Mouse (Mus musculus) ZHBTc4 (cell line): ENCODE results near the gene Hspb6.

Experiments used
- DNase-seq: peaks from one replicate; pipeline ENCODE4 v3.0.0-alpha.2; 2011; ENCODE audit warnings: low read depth, low spot score

The Hspb6 gene

DNA sequence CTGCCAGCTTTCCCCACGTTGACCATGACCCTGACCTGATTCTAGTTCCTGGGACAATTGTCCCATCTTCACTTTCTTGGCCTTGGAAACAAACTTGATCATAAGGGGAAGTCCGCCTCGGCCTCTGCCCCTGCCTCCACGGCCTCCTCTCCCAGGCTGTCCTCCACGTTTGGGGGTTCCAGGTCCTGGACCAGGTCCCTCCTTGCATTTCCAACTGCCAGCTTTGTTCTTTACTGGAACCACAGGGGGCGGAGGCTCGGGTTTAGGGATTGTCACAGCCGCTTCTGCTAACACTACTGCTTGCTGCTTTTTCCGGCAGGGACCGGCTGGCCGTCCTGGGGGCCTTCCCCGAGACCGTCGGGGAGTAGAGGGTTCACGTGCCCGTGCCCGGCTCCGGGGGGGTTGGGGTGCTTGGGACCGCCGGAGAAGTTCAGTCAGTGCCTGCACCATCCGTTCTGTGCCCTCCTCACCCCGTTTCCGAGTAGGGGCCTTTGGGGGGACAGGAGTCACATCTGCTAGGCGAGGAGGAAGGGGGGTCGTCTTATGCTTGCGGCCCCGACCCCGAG lies 34.6 kb downstream of the Hspb6 start:
- no peak for DNase-seq

DNA sequence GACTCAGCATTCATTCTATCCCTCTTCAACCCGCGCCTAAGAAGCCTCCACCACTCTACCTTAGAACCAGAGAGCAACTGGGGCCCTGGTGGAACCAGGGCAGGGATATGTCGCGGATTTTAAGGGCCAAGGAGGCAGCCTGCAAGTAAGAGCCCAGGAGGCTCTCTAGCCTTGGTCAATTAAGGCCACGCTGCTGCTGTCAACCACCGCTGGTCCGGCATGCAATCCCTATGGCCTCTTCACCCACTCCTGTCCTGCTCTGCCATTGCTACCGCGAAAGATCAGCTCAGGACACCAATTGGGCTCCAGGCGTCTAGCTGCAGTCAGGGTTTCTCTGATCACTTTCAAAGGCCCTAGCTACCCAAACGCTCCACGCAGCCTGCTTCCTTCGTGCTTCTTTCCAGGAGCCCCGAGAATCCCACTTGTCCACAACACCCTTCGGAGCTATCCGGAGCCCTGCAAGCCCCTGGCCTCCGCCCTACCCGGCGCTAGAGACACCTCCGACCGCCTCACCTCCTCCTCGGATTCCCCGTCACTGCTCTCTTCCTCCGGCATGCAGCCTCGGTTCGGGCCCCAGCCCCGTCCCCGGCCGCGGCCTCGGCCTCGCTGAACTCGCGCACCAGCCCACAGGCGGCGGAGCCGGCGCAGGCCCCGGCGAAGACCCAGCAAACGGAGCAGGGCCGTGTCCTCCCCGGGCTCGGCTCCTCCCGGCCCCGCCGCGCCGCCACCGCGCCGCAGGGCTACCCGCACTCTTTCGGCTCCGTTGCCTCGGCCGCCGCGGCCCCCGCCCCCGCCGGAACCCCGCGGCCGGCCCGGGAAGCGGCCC lies 36.1 kb downstream of the Hspb6 start:
- peak; percentile 45 for DNase-seq

DNA sequence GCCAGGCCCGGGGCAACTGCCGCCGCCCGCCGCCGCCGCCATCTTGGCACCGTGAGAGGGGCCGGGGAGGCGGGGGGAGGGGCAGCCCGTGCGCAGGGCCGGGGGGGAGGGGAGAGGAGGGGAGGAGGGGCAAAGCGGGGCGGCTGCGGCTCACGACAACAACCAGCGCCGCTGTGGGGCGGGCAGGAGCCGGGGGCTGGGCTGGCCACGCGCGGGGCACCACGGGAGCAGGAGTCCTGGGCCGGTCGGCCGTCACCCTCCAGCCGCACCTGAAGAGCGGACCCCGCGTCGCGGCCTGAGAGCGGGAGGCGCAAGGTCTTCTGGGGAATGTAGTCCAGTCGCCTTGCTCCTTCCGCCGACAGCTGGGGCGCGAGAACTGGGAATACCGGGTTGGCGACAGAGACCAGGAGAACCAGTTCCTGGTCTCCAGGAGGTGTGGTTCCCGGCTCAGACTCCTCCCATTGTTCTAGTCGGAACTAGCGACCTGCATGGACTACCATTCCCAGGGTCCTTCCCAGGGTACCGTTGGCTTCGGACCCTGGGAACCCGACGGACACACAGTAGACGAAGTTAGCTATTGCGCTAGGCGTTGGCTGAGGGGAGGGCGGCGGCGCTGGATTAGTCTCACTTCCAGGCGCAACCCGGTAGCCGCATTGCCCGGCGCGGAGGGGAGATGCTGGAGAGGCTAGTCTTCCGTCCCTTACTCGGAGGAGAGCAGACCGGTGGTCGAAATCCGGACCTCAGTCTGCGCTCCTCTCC lies 36.9 kb downstream of the Hspb6 start, which contains the start of gene Kmt2b:
TSS of gene Kmt2b (minus strand) at position 51 of the 759 bp plus-strand sequence.
- DNase-seq: peak; percentile 100

DNA sequence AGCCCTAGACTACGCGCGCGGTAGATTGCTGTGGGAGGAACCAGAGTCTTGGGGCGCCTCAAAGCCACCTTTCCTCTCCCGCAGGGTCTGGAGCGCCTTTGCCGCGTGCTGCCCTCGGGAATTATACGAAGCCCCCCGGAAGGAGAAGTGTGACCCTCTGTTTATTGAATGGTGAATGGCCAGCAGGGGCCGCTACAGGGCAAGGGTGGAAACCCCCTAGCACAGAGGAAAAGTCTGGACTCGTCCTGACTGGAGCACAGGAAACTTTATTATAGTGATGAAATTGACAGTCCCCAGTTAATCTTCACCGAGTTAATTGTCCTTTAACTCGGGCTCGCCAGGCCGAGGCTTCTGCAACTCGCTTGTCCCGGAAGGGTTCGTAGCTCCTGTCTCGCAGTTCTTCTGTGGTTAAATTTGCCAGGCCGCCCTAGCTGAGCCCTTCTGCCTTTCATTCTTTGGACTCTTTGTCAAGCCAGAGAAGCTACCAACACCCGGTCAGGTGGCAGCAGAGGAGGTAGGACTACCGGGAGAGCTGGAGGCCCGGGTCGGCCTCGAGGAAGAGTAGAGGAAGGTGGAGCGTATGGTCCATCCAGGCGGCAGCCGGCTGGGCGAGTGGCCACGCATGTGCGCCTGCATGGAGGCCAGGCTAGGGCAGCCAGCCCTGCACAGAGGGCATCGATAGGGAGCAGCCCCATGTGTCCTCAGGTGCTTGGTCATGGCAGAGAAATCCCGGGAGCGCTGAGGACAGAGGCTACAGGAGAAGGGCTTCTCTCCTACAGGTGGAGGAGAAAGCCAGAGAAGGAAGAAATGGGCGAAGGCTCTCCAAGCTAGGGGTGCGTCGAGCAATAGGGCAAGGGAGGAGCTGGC lies 37.7 kb downstream of the Hspb6 start:
- peak; percentile 90 for DNase-seq

DNA sequence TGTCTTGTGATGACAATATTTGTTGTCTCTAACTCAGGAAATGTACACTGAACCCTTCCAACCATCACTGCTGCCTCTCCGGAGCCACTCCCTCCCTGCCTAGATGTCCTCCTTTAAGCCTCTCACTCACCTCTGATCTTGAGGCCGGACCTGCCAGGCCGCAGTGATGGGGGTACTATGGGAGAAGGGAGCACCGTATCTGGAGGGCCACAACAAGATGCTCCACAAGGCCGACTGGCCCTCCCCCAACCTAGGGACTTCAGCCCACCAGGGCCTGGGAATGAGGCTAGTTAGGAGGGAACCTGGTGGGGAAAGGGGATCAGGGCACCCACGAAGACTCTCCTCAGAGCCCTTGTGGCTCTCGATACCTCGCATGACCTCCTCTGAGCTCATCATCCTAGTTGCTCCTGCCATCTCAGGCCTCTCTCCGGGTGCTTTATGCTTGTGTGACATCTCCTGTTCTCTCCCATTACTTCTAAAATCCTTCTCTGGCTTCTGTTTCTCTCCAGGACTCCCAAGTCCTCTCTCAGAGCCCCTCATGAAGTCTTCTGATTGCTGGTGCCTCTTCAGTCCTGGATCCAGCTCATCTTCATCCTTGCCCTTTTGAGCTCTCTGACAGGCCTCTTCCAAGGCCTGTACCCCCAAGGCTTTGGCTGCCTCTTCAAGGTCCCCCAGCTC lies 39.1 kb downstream of the Hspb6 start:
- DNase-seq: no peak

DNA sequence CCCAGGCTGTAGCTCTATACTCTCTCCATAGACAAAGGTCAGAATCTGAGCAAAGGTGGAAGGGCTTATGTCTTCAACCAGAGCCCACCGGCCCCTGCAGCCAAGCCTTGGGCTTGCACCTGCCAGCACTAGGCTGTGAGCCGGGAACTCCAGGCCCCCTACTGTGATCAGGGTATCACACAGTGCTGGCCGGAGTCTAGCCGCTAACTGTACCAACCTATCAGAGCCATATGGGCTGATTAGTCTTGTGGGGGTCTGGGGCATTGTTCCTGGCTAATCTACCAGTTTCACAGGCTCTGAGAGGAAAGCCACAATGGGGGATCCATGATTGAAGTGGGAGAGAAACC lies 39.6 kb downstream of the Hspb6 start:
- peak; percentile 30 for DNase-seq

DNA sequence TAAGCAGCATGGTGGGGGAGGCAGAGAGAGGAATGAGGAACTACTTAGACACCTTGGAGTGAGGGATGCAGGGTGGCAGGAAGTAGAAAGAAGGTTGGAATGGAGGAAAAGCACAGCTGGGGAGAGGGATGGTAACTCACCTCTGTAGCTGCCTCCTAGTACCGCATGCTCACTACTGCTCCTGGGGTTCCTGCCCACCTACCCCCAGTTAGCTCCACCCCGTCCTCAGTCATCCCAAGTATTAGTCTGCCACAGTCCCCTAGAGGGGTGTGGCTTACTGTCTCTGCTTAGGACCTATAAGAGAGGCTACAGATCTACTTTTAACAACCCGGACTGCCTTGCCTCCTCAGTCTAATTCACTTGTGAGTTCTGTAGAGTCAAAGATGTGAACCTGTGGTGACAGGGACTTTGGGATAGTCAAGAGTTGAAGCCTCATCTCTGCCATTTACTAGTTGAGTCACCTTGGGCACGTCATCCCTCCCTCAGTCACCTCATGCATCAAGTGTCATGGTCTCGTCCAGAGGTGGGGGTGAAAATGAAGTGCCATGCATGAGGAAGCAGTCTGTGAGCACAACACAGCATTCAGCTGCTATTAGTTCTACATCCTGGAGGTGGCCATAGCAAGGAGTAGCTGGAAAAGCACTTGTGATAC lies 40.9 kb downstream of the Hspb6 start:
- peak; percentile 48 for DNase-seq

DNA sequence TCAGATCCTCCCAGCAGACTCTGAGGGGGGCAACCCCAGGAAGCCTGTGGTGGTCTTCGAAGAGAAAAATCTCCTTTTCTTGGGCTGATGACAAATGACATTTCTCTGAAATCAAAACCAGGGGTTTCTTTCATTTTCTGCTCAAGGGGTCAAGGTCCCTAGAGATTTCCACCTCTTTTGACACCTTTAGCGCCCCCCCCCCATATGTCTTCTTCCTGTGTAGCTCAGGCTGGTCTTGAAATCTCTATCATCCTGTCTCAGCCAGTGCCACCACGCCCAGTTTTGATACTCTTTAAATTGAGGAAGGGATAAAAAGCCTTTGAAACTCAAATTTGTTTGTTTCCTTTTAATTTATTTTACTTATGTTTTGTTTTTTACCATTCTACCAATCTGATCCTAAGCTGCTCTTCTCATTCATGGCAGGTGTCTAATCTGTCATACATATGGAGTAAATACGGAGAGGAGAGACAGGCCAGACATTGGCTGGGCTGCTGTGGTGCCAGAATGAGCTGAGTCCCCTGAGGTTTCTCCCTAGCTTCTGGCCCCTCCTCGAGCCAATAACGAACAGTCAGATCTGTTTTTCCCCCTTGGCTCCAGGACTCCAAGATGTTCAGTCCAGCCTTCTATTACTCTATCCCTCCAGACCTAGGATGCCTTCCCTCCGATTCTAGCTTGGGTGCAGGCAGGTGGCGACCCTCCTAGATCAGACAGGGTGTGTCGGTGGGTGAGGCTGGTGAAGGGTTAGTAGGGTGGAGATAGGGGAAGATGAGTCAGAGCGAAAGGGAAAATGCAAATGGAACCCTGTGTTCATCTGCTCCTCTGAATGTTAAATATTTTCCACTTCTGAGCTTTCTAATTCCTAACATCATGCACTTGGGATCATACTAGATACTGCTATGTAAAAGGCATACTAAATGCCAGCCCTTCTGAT lies 41.9 kb downstream of the Hspb6 start:
- DNase-seq: no peak

DNA sequence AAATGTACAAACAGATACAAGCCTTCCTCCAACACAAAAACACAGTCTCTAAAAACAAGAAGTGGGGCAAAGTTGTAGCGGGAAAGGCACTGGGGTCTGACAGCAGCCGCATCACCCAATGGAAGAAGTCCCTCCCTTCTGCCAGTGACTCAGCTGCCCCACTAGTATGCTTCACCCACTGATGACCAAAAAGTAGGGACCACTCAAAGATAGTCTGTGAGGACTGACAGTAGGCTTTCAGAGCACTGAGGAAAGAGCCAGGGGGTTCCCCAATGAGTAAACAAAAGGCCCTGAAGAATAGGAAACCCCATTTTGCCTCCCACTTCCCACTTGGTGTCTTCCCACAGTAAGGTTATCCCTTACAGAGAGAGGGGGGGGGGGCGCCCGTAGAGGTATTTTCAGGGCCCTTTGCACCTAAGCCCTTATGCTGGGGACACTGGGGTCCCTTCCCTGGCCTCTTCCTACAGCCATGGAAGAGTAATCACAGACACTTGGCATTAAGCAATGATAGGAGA lies 42.6 kb downstream of the Hspb6 start:
- DNase-seq: no peak

DNA sequence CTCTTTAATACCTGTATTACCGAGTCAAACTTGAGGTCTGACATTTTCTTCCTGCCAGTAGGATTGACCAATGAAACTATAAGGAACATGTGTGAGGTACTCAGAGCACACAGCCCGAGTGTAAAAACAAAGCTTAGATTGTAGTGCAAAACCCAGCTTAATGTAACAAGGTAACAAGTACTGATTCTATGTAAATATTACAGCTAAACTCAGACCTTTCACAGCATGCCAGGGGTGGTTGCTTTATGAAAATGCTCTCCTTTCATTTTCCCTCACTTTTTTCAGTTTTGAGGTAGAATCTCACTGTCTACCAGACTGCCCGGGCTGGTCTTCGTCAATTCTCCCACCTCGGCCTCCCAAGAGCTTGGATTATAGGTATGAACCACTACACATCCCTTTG lies 44.1 kb downstream of the Hspb6 start:
- DNase-seq: no peak

DNA sequence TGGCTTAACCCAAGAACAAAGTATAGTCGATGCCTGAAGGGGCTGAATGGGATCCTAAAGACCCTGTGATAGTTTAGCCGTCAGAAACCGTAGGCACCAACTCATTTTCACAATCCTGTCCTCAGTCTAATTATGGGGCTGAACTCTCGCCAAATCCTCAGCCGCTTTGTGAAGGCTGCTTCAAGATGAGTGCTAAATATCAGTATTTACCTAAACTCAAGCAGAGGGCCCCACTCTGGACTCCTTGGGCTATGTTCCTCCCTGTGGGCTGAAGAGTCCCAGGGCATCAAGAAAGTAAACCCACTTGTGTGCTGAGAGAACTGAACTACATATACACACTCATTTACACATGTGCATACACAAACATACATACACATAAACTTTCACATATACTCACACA lies 44.8 kb downstream of the Hspb6 start:
- DNase-seq: no peak

DNA sequence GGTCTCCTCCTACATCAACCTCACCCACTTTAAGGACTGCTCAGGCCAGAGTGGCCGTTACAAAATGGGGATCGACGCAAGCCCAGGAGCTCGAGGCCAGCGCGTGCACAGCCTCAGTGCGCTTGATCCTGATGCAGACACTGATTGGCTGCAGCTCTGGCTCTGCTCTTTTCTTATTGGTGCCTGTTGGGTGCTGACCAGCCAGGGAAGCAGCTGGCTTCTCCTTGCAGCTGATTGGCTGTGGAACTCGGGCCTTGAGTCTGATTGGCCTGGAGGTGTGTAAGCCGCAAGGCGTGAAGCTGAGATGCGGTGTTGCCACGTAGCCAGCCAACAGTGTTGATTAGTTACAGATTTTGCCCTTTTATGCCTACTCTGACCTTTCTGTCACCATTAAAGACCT lies 46.8 kb downstream of the Hspb6 start, which contains the start of gene Zbtb32:
TSS of gene Zbtb32 (minus strand) at position 124 of the 400 bp plus-strand sequence.
- DNase-seq: peak; percentile 84

DNA sequence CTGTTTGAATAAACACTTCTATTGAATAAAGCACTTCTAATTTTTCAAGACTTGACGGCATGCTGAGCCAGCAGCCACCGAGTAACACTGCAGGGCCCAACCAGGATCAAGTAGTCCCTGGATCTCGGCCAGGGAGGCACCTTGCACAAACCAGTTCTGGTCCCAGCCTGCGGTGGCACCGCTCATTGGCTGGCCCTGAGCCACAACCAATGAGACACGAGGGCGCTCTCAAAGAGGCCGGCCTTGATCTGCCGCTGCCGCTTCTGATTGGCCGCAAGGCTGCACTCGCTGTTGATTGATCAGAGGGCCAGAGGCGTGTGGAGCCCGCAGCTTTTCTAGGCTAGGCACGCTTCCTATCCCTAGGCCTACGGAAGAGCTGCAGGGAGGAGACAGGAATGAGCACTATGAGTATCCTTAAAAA lies 48.0 kb downstream of the Hspb6 start:
- peak; percentile 99 for DNase-seq

DNA sequence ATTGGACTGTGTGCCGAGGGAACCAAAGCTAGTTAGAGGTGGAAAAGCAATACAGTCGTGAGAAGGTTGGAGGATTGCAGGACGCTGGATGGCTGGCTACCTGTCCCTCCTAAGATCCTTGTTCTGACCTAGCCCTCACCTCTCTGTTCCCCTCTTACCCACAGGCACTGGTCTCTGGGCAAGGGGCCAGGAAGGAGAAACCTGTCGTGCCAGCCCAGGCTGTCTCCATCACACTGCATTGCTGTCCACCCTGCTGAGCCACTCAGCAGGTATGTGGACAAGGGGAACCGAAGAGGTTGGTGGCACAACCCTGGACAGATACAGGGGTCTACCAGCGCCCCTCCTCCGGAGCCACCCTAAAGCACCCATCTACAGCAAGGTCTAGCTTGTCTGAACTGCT lies 48.7 kb downstream of the Hspb6 start:
- no peak for DNase-seq

DNA sequence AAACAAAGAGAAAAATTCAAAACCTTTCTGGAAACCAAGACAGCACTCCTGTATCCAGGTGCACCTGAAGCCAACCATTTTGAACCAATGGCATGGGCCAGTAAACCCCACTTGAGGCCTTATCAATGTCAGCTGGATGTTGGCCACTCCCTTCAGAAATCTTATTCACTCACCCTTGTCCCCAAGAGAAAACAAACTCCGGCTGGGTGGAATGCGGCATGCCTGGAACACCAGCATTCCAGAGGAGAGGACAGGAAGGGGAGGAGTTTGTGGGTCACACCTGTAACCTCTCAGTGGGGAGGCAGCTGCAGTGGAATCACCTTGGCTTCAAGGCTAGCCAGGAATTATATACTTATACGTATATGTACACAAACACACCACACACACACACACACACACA lies 50.6 kb downstream of the Hspb6 start:
- DNase-seq: peak; percentile 94

DNA sequence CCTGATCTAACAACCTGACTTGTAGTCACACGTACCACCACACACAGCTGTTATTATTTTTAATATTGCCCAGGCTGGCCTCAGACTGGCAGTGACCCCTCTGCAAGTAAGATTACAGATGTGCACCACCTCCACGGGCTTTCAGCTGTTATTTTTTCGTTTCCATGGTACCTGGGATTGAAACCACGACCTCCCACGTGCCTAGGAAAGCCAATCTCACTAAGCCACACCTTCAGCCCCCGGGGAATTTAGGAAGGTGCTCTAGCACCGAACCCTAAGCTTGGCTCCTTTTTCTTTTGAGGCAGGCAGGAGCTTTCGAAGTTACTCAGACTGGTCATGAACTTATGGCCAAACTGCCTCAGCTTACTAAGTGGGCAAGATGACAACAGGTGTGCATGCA lies 52.4 kb downstream of the Hspb6 start:
- peak; percentile 37 for DNase-seq

DNA sequence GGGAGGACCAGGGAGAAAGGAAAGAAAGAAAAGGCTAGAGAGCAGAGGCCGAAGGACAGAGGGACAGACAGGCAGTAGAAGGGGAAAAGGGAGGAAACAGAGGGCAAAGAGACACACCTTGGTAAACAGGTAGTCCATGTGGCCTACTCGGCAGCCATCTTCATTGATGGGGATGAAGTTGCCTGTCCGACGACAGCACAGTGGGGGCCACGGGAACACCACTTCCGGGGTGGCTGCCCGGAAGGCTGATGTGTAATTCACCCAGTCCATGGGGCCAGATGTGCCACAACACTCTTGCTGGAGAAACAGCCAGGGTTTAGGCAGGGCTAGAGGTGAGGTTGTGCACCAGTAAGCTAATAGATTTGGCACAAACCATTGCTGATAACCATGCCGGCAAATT lies 53.0 kb downstream of the Hspb6 start:
- DNase-seq: no peak
